Mouse (Mus musculus) forebrain, embryonic 12.5 days (tissue): ENCODE results near the gene Phf12. TPM values are rescaled to one million over a fixed set of nuclear protein-coding genes. Genes with fewer than 3 reads are reported as not detected.

Experiments
- ATAC-seq: fragments of 200-750 bp; cut with Nextera tagmentation; 2 replicates; pipeline ENCODE4 v1.8.0; 2017; ENCODE audit warnings: moderate TSS enrichment; ENCODE audit not compliant: low FRiP score
- H3K27ac ChIP-seq: fragments of 300-500 bp; sonication (generic); 2 replicates; pipeline ENCODE4 v1.5.1; 2016; ENCODE audit warnings: mild to moderate bottlenecking
- H3K27me3 ChIP-seq: fragments of 300-500 bp; sonication (generic); 2 replicates; pipeline ENCODE4 v1.6.1; 2016; ENCODE audit warnings: mild to moderate bottlenecking
- H3K36me3 ChIP-seq: fragments of 300-500 bp; sonication (generic); replicated peaks from 2 replicates; pipeline ENCODE4 v1.6.1; 2016; ENCODE audit warnings: mild to moderate bottlenecking
- H3K4me1 ChIP-seq: fragments of 300-500 bp; sonication (generic); 2 replicates; pipeline ENCODE4 v1.6.1; 2016
- H3K4me2 ChIP-seq: fragments of 300-500 bp; sonication (generic); 2 replicates; pipeline ENCODE4 v1.6.1; 2016; ENCODE audit warnings: mild to moderate bottlenecking, moderate library complexity
- H3K4me3 ChIP-seq: fragments of 300-500 bp; sonication (generic); replicated peaks from 2 replicates; pipeline ENCODE4 v1.5.1; 2016; ENCODE audit warnings: mild to moderate bottlenecking
- H3K9ac ChIP-seq: fragments of 300-500 bp; sonication (generic); 2 replicates; pipeline ENCODE4 v1.6.1; 2016; ENCODE audit warnings: mild to moderate bottlenecking
- H3K9me3 ChIP-seq: fragments of 300-500 bp; sonication (generic); 2 replicates; pipeline ENCODE4 v1.6.1; 2016
- WGBS: fragments of 180-500 bp; shearing (Covaris S2); methylation state at CpG from one replicate; pipeline ENCODE4 v1.1.7; 2016; 5-methylcytosine and 5-hydroxymethylcytosine counted together
- polyA plus RNA-seq: library from polyadenylated mRNA; unstranded; fragments of >200 nt; fragmentation: Nextera tagmentation; extraction: Ambion mirVana; gene quantifications from 2 replicates; pipeline ENCODE4 v1.2.1, GENCODE M21; 2016

Phf12 gene
- polyA plus RNA-seq, result 29.1 and 29.6 TPM in 2 replicates

- peak; percentile 89 for ATAC-seq
- no peaks in the 10 kb centered on the region for H3K9me3 ChIP-seq
- H3K27me3 ChIP-seq, result peaks cover 3% of the 10 kb centered on the region
- under 1% methylated on average over 59 of the region's 62 CpGs for WGBS
- H3K9ac ChIP-seq, result peak within 1 kb of the TSS; percentile 100
- H3K27ac ChIP-seq, result peak within 1 kb of the TSS; percentile 96
- peak within 1 kb of the TSS; percentile 85 for H3K4me2 ChIP-seq
- H3K4me1 ChIP-seq, result peaks cover 30% of the 10 kb centered on the region
- peak within 1 kb of the TSS; percentile 100 for H3K4me3 ChIP-seq
- H3K36me3 ChIP-seq, result peaks cover 20% of the 10 kb centered on the region
These were observed at the start of gene Phf12 for GRCm38 (mm10) chr11:77982441-77982905. TSS of gene Phf12 (plus strand) at chr11:77982754.

- no peak overlapping the region for H3K9ac ChIP-seq
These were observed 48.4 kb upstream of the Phf12 start for GRCm38 (mm10) chr11:77934111-77934521.

GRCm38 (mm10) chr11:77934568-77935311 is 47.8 kb upstream of the Phf12 start:
- ATAC-seq, result no peak
- Histone ChIP-seq H3K4me3 (0 out of 2 replicates have a peak overlapping the region, but pooled peaks have one; percentile 14), H3K27ac (peak overlapping the region; percentile 33; the same call in 1 of the 2 replicates), H3K9me3 (no peaks in the 10 kb centered on the region), H3K27me3 (peaks cover 89% of the 10 kb centered on the region), H3K9ac (no peak overlapping the region), H3K4me2 (peak overlapping the region; percentile 93), H3K36me3 (no peaks in the 10 kb centered on the region), H3K4me1 (peaks cover 57% of the 10 kb centered on the region)
- WGBS, result 42% methylated on average over 5 of the region's 5 CpGs

More at GRCm38 (mm10) chr11:77934111-77934521, 48.4 kb upstream of the Phf12 start:
- peak overlapping the region; percentile 93 for H3K4me2 ChIP-seq
- H3K4me3 ChIP-seq, result peak overlapping the region; percentile 14; the same call in 1 of the 2 replicates
- H3K9me3 ChIP-seq, result no peaks in the 10 kb centered on the region
- no peaks in the 10 kb centered on the region for H3K36me3 ChIP-seq
- H3K27me3 ChIP-seq, result peaks cover 89% of the 10 kb centered on the region
- WGBS, result 2% methylated on average over 4 of the region's 4 CpGs
- no peak for ATAC-seq
- no peak overlapping the region for H3K27ac ChIP-seq
- peaks cover 57% of the 10 kb centered on the region for H3K4me1 ChIP-seq

GRCm38 (mm10) chr11:77936846-77937245 is 45.7 kb upstream of the Phf12 start:
- H3K9ac ChIP-seq, result no peak overlapping the region
- no peak overlapping the region for H3K4me3 ChIP-seq
- H3K27ac ChIP-seq, result no peak overlapping the region
- H3K36me3 ChIP-seq, result no peaks in the 10 kb centered on the region
- H3K4me1 ChIP-seq, result peaks cover 50% of the 10 kb centered on the region
- WGBS, result 9% methylated on average over 8 of the region's 8 CpGs
- no peaks in the 10 kb centered on the region for H3K9me3 ChIP-seq
- H3K4me2 ChIP-seq, result peak overlapping the region; percentile 13
- peaks cover 94% of the 10 kb centered on the region for H3K27me3 ChIP-seq
- no peak for ATAC-seq

- Histone ChIP-seq H3K36me3 (no peaks in the 10 kb centered on the region), H3K27ac (no peak overlapping the region), H3K4me3 (no peak overlapping the region), H3K9me3 (no peaks in the 10 kb centered on the region), H3K27me3 (peaks cover 89% of the 10 kb centered on the region), H3K4me2 (no peak overlapping the region), H3K4me1 (peaks cover 55% of the 10 kb centered on the region), H3K9ac (no peak overlapping the region; the same call in 1 of the 2 replicates)
- ATAC-seq, result no peak
- WGBS, result 17% methylated on average over 4 of the region's 4 CpGs
These were observed 44.7 kb upstream of the Phf12 start for GRCm38 (mm10) chr11:77937649-77938410.

- 7% methylated on average over 5 of the region's 5 CpGs for WGBS
- H3K36me3 ChIP-seq, result no peaks in the 10 kb centered on the region
- no peak overlapping the region for H3K4me3 ChIP-seq
- H3K27me3 ChIP-seq, result peaks cover 88% of the 10 kb centered on the region
- no peaks in the 10 kb centered on the region for H3K9me3 ChIP-seq
- H3K27ac ChIP-seq, result peak overlapping the region; percentile 51; the same call in 1 of the 2 replicates
- peak overlapping the region; percentile 17; the same call in 1 of the 2 replicates for H3K9ac ChIP-seq
- H3K4me1 ChIP-seq, result peaks cover 41% of the 10 kb centered on the region
- no peak overlapping the region for H3K4me2 ChIP-seq
- ATAC-seq, result peak; percentile 66
These were observed 40.3 kb upstream of the Phf12 start for GRCm38 (mm10) chr11:77942230-77942629.

GRCm38 (mm10) chr11:77947860-77948259 is 34.7 kb upstream of the Phf12 start:
- peaks cover 37% of the 10 kb centered on the region for H3K4me1 ChIP-seq
- peak overlapping the region; percentile 25; the same call in 1 of the 2 replicates for H3K9ac ChIP-seq
- peak overlapping the region; percentile 44 for H3K4me2 ChIP-seq
- H3K4me3 ChIP-seq, result peak overlapping the region; percentile 7; the same call in 1 of the 2 replicates
- peak; percentile 90 for ATAC-seq
- under 1% methylated on average over 9 of the region's 9 CpGs for WGBS
- H3K27ac ChIP-seq, result peak overlapping the region; percentile 82
- H3K27me3 ChIP-seq, result peaks cover 83% of the 10 kb centered on the region
- H3K36me3 ChIP-seq, result no peaks in the 10 kb centered on the region
- H3K9me3 ChIP-seq, result no peaks in the 10 kb centered on the region

GRCm38 (mm10) chr11:77950125-77950685 is 32.3 kb upstream of the Phf12 start:
- Histone ChIP-seq H3K4me1 (peaks cover 36% of the 10 kb centered on the region), H3K9ac (no peak overlapping the region), H3K27ac (no peak overlapping the region), H3K4me3 (no peak overlapping the region), H3K36me3 (peaks cover 10% of the 10 kb centered on the region; the same call in 1 of the 2 replicates), H3K9me3 (no peaks in the 10 kb centered on the region), H3K27me3 (peaks cover 83% of the 10 kb centered on the region), H3K4me2 (no peak overlapping the region)
- 36% methylated on average over 12 of the region's 12 CpGs for WGBS
- no peak for ATAC-seq

GRCm38 (mm10) chr11:77950797-77951228 is 31.7 kb upstream of the Phf12 start:
- no peak overlapping the region for H3K9ac ChIP-seq
- no peak overlapping the region for H3K4me3 ChIP-seq
- peaks cover 10% of the 10 kb centered on the region; the same call in 1 of the 2 replicates for H3K36me3 ChIP-seq
- ATAC-seq, result no peak
- no peak overlapping the region for H3K4me2 ChIP-seq
- no peaks in the 10 kb centered on the region for H3K9me3 ChIP-seq
- WGBS, result 82% methylated on average over 5 of the region's 5 CpGs
- H3K27ac ChIP-seq, result peak overlapping the region; percentile 46; the same call in 1 of the 2 replicates
- peaks cover 39% of the 10 kb centered on the region for H3K4me1 ChIP-seq
- peaks cover 83% of the 10 kb centered on the region for H3K27me3 ChIP-seq

GRCm38 (mm10) chr11:77953671-77954070 is 28.9 kb upstream of the Phf12 start:
- Histone ChIP-seq H3K4me3 (no peak overlapping the region), H3K9ac (no peak overlapping the region), H3K4me1 (peaks cover 26% of the 10 kb centered on the region; the same call in 1 of the 2 replicates), H3K27me3 (peaks cover 78% of the 10 kb centered on the region), H3K36me3 (peaks cover 10% of the 10 kb centered on the region; the same call in 1 of the 2 replicates), H3K4me2 (no peak overlapping the region), H3K27ac (no peak overlapping the region), H3K9me3 (no peaks in the 10 kb centered on the region)
- 64% methylated on average over 9 of the region's 9 CpGs for WGBS
- ATAC-seq, result no peak

- WGBS, result 34% methylated on average over 3 of the region's 3 CpGs
- peak; percentile 56; the same call in 1 of the 2 replicates for ATAC-seq
- Histone ChIP-seq H3K27ac (peak overlapping the region; percentile 54; the same call in 1 of the 2 replicates), H3K36me3 (peaks cover 10% of the 10 kb centered on the region; the same call in 1 of the 2 replicates), H3K9me3 (no peaks in the 10 kb centered on the region), H3K4me1 (peaks cover 36% of the 10 kb centered on the region), H3K9ac (no peak overlapping the region), H3K4me2 (no peak overlapping the region), H3K27me3 (peaks cover 81% of the 10 kb centered on the region), H3K4me3 (no peak overlapping the region)
These were observed 26.1 kb upstream of the Phf12 start for GRCm38 (mm10) chr11:77956428-77956827.
